Mouse (Mus musculus) ES-E14 (cell line): ENCODE measurements around the gene Iqch. TPM values are rescaled to one million over a fixed set of nuclear protein-coding genes. Genes with fewer than 3 reads are reported as not detected.

ENCODE experiments used
- DNase-seq: peaks from one replicate; pipeline ENCODE4 v3.0.0-alpha.2; 2013; ENCODE audit warnings: low read depth, low spot score
- H3K27ac ChIP-seq: 2 replicates; pipeline ENCODE4 v1.5.1; 2012; ENCODE audit warnings: low read depth, mild to moderate bottlenecking, low read length, moderate library complexity, mixed read lengths; ENCODE audit not compliant: poor library complexity, insufficient read depth, severe bottlenecking
- H3K36me3 ChIP-seq: 2 replicates; pipeline ENCODE4 v1.6.1; 2012; ENCODE audit warnings: mild to moderate bottlenecking, low read length, moderate library complexity, mixed read lengths; ENCODE audit not compliant: control insufficient read depth, poor library complexity, insufficient read depth, severe bottlenecking
- H3K4me1 ChIP-seq, 2 experiments: fragments of 150-350 bp in 1 of 2; sonication (generic) in 1 of 2; 2 replicates each; pipeline ENCODE4 v1.6.1; 2012; ENCODE audit warnings: low read length in 2 of 2, mild to moderate bottlenecking in 1 of 2, mixed read lengths in 1 of 2; ENCODE audit not compliant: control insufficient read depth in 2 of 2, insufficient read depth in 2 of 2, poor library complexity in 1 of 2
- H3K4me3 ChIP-seq, 2 experiments: fragments of 150-350 bp in 1 of 2; sonication (generic) in 1 of 2; 2 replicates each; pipeline ENCODE4 v1.5.1; 2012; ENCODE audit warnings: low read length in 2 of 2, low read depth in 1 of 2, mild to moderate bottlenecking in 1 of 2, mixed read lengths in 1 of 2; ENCODE audit not compliant: insufficient read depth in 1 of 2, poor library complexity in 1 of 2, severe bottlenecking in 1 of 2
- H3K9ac ChIP-seq: 2 replicates; pipeline ENCODE4 v1.6.1; 2012; ENCODE audit warnings: low read depth, mild to moderate bottlenecking, low read length, mixed read lengths; ENCODE audit not compliant: poor library complexity, insufficient read depth, severe bottlenecking
- H3K9me3 ChIP-seq: fragments of 150-350 bp; sonication (generic); 2 replicates; pipeline ENCODE4 v1.6.1; 2012; ENCODE audit warnings: low read depth, mild to moderate bottlenecking, low read length; ENCODE audit not compliant: control insufficient read depth, insufficient read depth
- CHD2 ChIP-seq: IDR thresholded peaks from 2 replicates; pipeline ENCODE4 v1.6.1; 2014; ENCODE audit warnings: mild to moderate bottlenecking, low read depth, low read length, inconsistent platforms
- HCFC1 ChIP-seq: IDR thresholded peaks from 2 replicates; pipeline ENCODE4 v1.6.1; 2012; ENCODE audit warnings: low read length, inconsistent platforms, borderline replicate concordance; ENCODE audit not compliant: insufficient read depth
- MAFK ChIP-seq: IDR thresholded peaks from 2 replicates; pipeline ENCODE4 v1.6.1; 2014; ENCODE audit warnings: mild to moderate bottlenecking, low read depth, low read length, inconsistent platforms; ENCODE audit not compliant: insufficient read depth
- ZC3H11A ChIP-seq: IDR thresholded peaks from 2 replicates; pipeline ENCODE4 v1.6.1; 2012; ENCODE audit warnings: low read depth, mild to moderate bottlenecking, inconsistent platforms, low read length, borderline replicate concordance
- ZNF384 ChIP-seq: IDR thresholded peaks from 2 replicates; pipeline ENCODE4 v1.6.1; 2012; ENCODE audit warnings: low read depth, low read length, inconsistent platforms
- in situ Hi-C, 2 experiments: fragments of 600-800 bp; cut with MboI; formaldehyde crosslinking; loops; one replicate each; pipeline ENCODE4 v1.15.1; 2025; ENCODE audit warnings: low sequenced_read_pairs in 2 of 2, inconsistent platforms in 1 of 2; ENCODE audit not compliant: unreplicated experiment in 2 of 2
- total RNA-seq: library from RNA; depleted of rRNA; stranded (reverse); fragments of 300-350 nt; gene quantifications from 2 replicates; pipeline ENCODE4 v1.2.3, GENCODE M21; 2012

Gene Iqch
- total RNA-seq, 1 experiment = 0.18 TPM

GRCm38 (mm10) chr9:63512851-63513250 is 89.4 kb downstream of the Iqch start:
- H3K9ac ChIP-seq = no peak overlapping the region
- no peaks in the 10 kb centered on the region for H3K36me3 ChIP-seq
- H3K9me3 ChIP-seq = no peaks in the 10 kb centered on the region
- no peaks in the 10 kb centered on the region for H3K4me1 ChIP-seq
- TF ChIP-seq MAFK = no peak
- TF ChIP-seq HCFC1 = no peak
- TF ChIP-seq ZNF384 = no peak
- in situ Hi-C loops = no loop called here
- no peak overlapping the region for H3K4me3 ChIP-seq
- no peak for DNase-seq
- no peak overlapping the region for H3K27ac ChIP-seq

GRCm38 (mm10) chr9:63511034-63511433 is 91.3 kb downstream of the Iqch start:
- in situ Hi-C loops = no loop called here
- TF ChIP-seq CHD2 (no peak), MAFK (no peak), HCFC1 (no peak), ZNF384 (no peak), ZC3H11A (no peak)
- Histone ChIP-seq H3K4me1 (no peaks in the 10 kb centered on the region), H3K4me3 (no peak overlapping the region), H3K27ac (no peak overlapping the region), H3K9ac (no peak overlapping the region), H3K36me3 (no peaks in the 10 kb centered on the region), H3K9me3 (no peaks in the 10 kb centered on the region)
- DNase-seq = no peak

GRCm38 (mm10) chr9:63507110-63507509 is 95.2 kb downstream of the Iqch start:
- Histone ChIP-seq H3K27ac (no peak overlapping the region), H3K9ac (no peak overlapping the region), H3K36me3 (no peaks in the 10 kb centered on the region), H3K4me1 (no peaks in the 10 kb centered on the region), H3K4me3 (no peak overlapping the region), H3K9me3 (no peaks in the 10 kb centered on the region)
- no peak for DNase-seq
- in situ Hi-C loops = no loop called here
- no peak for TF ChIP-seq MAFK
- TF ChIP-seq ZNF384 = no peak
- TF ChIP-seq ZC3H11A = no peak
- TF ChIP-seq HCFC1 = no peak
- no peak for TF ChIP-seq CHD2

GRCm38 (mm10) chr9:63503890-63504289 is 98.4 kb downstream of the Iqch start:
- no peak for TF ChIP-seq HCFC1
- no peaks in the 10 kb centered on the region for H3K36me3 ChIP-seq
- H3K27ac ChIP-seq = no peak overlapping the region
- H3K9ac ChIP-seq = no peak overlapping the region
- no peaks in the 10 kb centered on the region for H3K4me1 ChIP-seq
- no peak for DNase-seq
- no peaks in the 10 kb centered on the region for H3K9me3 ChIP-seq
- no peak overlapping the region for H3K4me3 ChIP-seq
- in situ Hi-C loops = no loop called here

- no peaks in the 10 kb centered on the region for H3K9me3 ChIP-seq
- H3K4me3 ChIP-seq = no peak overlapping the region
- H3K36me3 ChIP-seq = no peaks in the 10 kb centered on the region
- H3K27ac ChIP-seq = no peak overlapping the region
- no peaks in the 10 kb centered on the region for H3K4me1 ChIP-seq
- DNase-seq = no peak
- in situ Hi-C loops = no loop called here
- H3K9ac ChIP-seq = no peak overlapping the region
- TF ChIP-seq ZC3H11A (no peak), CHD2 (no peak), MAFK (no peak), HCFC1 (no peak), ZNF384 (no peak)
Observed at GRCm38 (mm10) chr9:63501516-63501915, 100.8 kb downstream of the Iqch start.
